18 mouse cellular contexts compared by ENCODE assay signal in genomic region chr4:143104739-143105138, GRCm38 (mm10).
"Had no signal": no experiment of that assay in that cellular context is flagged by ENCODE, and none has a peak within 500 bp of the region (broad histone marks: within the 10 kb centered on the region; RNA-seq: fewer than 3 reads in every experiment).

No protein-coding gene starts in this region.

- DNase-seq: kidney, adult 2 months; kidney, postnatal 25 days; layer of hippocampus, adult 9-11 months; liver, postnatal 0 days; lung, embryonic 14.5 days; retina, postnatal 1 day; right cerebral cortex, postnatal 25 days; spleen, adult 18-20 months; thymus, postnatal 25 days had no signal

- ATAC-seq: liver, postnatal 0 days; lung, postnatal 0 days; midbrain, embryonic 13.5 days had no signal

- H3K9ac ChIP-seq: liver, embryonic 14.5 days; liver, postnatal 0 days; lung, embryonic 14.5 days; midbrain, embryonic 13.5 days; neural tube, embryonic 13.5 days; stomach, embryonic 15.5 days had no signal

- H3K4me2 ChIP-seq: liver, embryonic 11.5 days; lung, embryonic 14.5 days; midbrain, embryonic 13.5 days; neural tube, embryonic 13.5 days; stomach, embryonic 15.5 days had no signal

- H3K27ac ChIP-seq: kidney, postnatal 0 days; layer of hippocampus, adult 2 months; liver, embryonic 14.5 days; macrophage; midbrain, embryonic 13.5 days; neural tube, embryonic 13.5 days; stomach, embryonic 15.5 days had no signal

- H3K9me3 ChIP-seq: midbrain, embryonic 13.5 days; neural tube, embryonic 13.5 days; stomach, embryonic 15.5 days had no signal

- H3K4me3 ChIP-seq: layer of hippocampus, adult 2 months; midbrain, embryonic 13.5 days; neural tube, embryonic 13.5 days; stomach, embryonic 15.5 days had no signal

- H3K27me3 ChIP-seq: midbrain, embryonic 13.5 days; neural tube, embryonic 13.5 days; stomach, embryonic 15.5 days had no signal
